Mouse (Mus musculus) olfactory bulb, adult 2 months (tissue): Measurements from ENCODE around the gene Tlr7.

ENCODE experiments used
- CTCF ChIP-seq: fragments of 200-500 bp; IDR thresholded peaks from 2 replicates; pipeline ENCODE4 v1.5.1; 2012; ENCODE audit warnings: low read depth, mild to moderate bottlenecking, low read length, moderate library complexity; ENCODE audit not compliant: insufficient read depth
- POLR2A ChIP-seq: fragments of 200-500 bp; IDR thresholded peaks from 2 replicates; pipeline ENCODE4 v1.6.1; 2012; ENCODE audit warnings: mild to moderate bottlenecking, low read depth, low read length, moderate library complexity; ENCODE audit not compliant: insufficient read depth

DNA sequence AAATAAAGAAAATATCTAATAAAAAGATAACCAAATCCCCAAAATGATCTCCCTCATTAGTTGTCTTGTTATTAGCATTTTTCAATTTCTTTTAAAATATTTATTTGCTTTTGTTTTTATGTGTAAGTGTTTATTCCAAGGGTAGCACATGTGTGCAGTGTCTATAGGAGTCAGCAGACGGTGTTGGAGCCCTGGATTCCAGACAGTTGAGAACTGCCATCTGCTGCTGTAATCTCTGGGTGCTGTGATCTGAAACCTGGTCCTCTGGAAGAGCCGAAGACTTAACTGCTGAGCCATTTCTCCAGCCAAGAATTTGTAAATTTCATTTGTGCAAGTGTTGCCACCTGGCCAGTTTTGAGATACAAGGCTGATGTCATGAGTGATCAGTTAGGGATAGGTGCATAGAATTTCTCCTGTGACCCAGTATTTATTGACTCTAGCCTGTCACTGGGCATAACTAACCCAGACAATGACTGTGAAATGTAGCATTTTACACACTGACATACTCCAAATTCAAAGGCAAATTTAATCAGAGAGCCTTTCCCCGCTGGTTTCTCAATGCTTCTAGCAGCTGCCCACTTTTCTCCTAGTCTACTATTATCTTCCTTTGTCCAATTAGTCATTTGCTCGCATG, 15.1 kb downstream of the Tlr7 start:
- no peak for TF ChIP-seq CTCF
- no peak for TF ChIP-seq POLR2A
